Mouse (Mus musculus): Measurements from ENCODE around the gene Hist1h3g. TPM values are rescaled to one million over a fixed set of nuclear protein-coding genes. Genes with fewer than 3 reads are reported as not detected.

Hist1h3g gene
- total and polyA plus RNA-seq, 3 experiments = 5.2 to 441 TPM; not detected in 1

DNA sequence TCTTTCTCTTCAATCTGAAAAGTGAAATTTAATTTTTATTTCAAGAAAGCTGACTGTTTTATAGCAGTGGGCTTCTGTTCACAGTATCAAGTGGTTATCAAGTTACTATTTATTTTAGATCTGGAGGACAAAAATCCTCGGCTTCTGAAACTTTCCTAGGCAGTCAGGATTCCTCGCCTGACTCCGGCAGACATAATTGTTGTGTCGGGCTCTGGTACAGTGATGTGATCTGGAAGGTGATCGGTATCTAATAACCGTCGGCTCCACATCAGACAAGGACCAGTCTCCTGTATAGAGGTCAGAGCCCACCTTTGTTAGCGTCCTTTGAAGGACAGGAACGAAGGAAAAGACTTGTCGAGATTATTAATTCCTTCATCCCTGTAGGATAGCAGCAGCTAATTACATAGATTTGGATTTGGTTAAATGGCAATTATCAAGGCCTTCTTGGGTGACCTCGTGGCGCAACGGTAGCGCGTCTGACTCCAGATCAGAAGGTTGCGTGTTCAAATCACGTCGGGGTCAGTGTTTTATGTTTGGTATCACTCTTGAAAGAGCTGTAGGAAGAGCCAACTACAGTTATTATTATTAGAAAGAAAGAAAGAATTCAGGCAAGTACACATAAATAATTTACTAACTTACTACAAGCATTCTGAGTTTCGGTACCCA is 37.4 kb upstream of the Hist1h3g start:
- Histone ChIP-seq H3K27me3 (ENCODE audit: control insufficient read depth in 1 of 2, insufficient read depth in 2 of 2, low read length in 2 of 2) (no peaks in the 10 kb centered on the region), H3K4me3 (ENCODE audit: control insufficient read depth in 1 of 2, insufficient read depth in 1 of 2, low read depth in 2 of 2, low read length in 2 of 2) (peak overlapping the region; percentile 56 to 68), H3K4me1 (ENCODE audit: control insufficient read depth in 1 of 2, insufficient read depth in 2 of 2, low read length in 2 of 2) (peaks cover 0 to 3% of the 10 kb centered on the region in 2 experiments; a peak in 1 of 4 replicates), H3K36me3 (ENCODE audit: control insufficient read depth in 1 of 2, insufficient read depth in 2 of 2, low read length in 2 of 2) (peaks cover 0 to 8% of the 10 kb centered on the region in 2 experiments; a peak in 2 of 4 replicates), H3K9me3 (replicated peaks; ENCODE audit: insufficient read depth, low read length) (no peaks in the 10 kb centered on the region), H3K27ac (ENCODE audit: control insufficient read depth, low read depth, low read length) (no peak overlapping the region), H3K9ac (ENCODE audit: control insufficient read depth, low read depth, low read length, poor library complexity, severe bottlenecking) (peak overlapping the region; percentile 19; the same call in 1 of the 2 replicates), H3K79me2 (ENCODE audit: control insufficient read depth, insufficient read depth, low read length, poor library complexity) (no peaks in the 10 kb centered on the region)
- peak; percentile 87 for DNase-seq (ENCODE audit: low read depth, low spot score)
- TF ChIP-seq TBP (IDR thresholded peaks at IDR 0.05; ENCODE audit: low read depth, low read length) = peak; percentile 100
- TF ChIP-seq MAFK (IDR thresholded peaks at IDR 0.05; ENCODE audit: borderline replicate concordance, low read depth, low read length) = no peak
- TF ChIP-seq GATA1 (IDR thresholded peaks at IDR 0.05; ENCODE audit: low read depth, low read length) = peak; percentile 41; the same call in 1 of the 2 replicates

DNA sequence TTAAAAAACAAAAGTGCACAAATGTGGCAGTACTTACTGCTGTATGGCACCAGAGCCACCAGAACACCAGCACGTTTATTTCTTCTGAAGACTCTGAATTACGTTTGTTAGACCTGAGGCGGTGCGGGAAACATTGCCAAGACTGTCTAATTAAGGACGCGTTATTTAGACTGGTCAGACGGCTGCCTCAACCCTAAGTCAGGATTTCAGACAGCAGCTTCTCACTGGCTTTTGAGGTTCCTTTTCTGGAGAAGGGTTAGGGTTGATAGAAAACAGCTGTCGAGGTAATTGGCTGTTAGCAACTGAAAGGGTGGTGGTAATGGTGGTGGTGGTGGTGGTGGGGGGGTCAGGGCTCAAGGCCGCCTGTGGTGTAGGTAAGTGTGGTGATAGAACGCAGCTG is 36.6 kb upstream of the Hist1h3g start:
- Histone ChIP-seq H3K4me3 (ENCODE audit: control insufficient read depth in 1 of 2, insufficient read depth in 1 of 2, low read depth in 2 of 2, low read length in 2 of 2) (peak overlapping the region; percentile 56 to 68), H3K9me3 (replicated peaks; ENCODE audit: insufficient read depth, low read length) (no peaks in the 10 kb centered on the region), H3K27me3 (ENCODE audit: control insufficient read depth in 1 of 2, insufficient read depth in 2 of 2, low read length in 2 of 2) (no peaks in the 10 kb centered on the region), H3K36me3 (ENCODE audit: control insufficient read depth in 1 of 2, insufficient read depth in 2 of 2, low read length in 2 of 2) (peaks cover 0 to 11% of the 10 kb centered on the region in 2 experiments; a peak in 2 of 4 replicates), H3K4me1 (ENCODE audit: control insufficient read depth in 1 of 2, insufficient read depth in 2 of 2, low read length in 2 of 2) (peaks cover 0 to 3% of the 10 kb centered on the region in 2 experiments; a peak in 1 of 4 replicates), H3K79me2 (ENCODE audit: control insufficient read depth, insufficient read depth, low read length, poor library complexity) (no peaks in the 10 kb centered on the region), H3K9ac (ENCODE audit: control insufficient read depth, low read depth, low read length, poor library complexity, severe bottlenecking) (peak overlapping the region; percentile 19), H3K27ac (ENCODE audit: control insufficient read depth, low read depth, low read length) (no peak overlapping the region)
- TF ChIP-seq CHD1 (IDR thresholded peaks at IDR 0.05; ENCODE audit: low read depth, low read length) (no peak), ELF1 (IDR thresholded peaks at IDR 0.05; ENCODE audit: low read depth, low read length) (no peak)
- DNase-seq (ENCODE audit: low read depth, low spot score) = peak; percentile 65

DNA sequence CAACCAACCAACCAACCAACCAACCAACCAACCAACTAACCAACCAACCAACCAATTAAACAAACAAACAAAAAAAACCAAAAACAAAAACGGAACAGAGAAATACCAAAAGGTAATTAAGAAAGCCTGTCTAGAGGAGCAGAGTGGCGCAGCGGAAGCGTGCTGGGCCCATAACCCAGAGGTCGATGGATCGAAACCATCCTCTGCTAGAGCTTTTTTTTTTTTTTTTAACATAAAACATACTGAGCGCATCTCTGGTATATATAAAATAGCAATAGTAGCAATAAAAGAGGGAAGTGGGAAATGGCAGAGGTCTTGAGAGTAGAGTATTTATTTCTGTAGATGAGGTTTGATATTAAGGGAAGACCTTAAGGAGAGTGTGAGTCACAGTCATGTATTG is 35.3 kb upstream of the Hist1h3g start:
- Histone ChIP-seq H3K4me1 (ENCODE audit: control insufficient read depth in 1 of 2, insufficient read depth in 2 of 2, low read length in 2 of 2) (peaks cover 0 to 9% of the 10 kb centered on the region in 2 experiments; a peak in 1 of 4 replicates), H3K9ac (ENCODE audit: control insufficient read depth, low read depth, low read length, poor library complexity, severe bottlenecking) (peak overlapping the region; percentile 19), H3K9me3 (replicated peaks; ENCODE audit: insufficient read depth, low read length) (no peaks in the 10 kb centered on the region), H3K79me2 (ENCODE audit: control insufficient read depth, insufficient read depth, low read length, poor library complexity) (no peaks in the 10 kb centered on the region), H3K27ac (ENCODE audit: control insufficient read depth, low read depth, low read length) (no peak overlapping the region), H3K4me3 (ENCODE audit: control insufficient read depth in 1 of 2, insufficient read depth in 1 of 2, low read depth in 2 of 2, low read length in 2 of 2) (peak overlapping the region; percentile 56 to 68), H3K36me3 (ENCODE audit: control insufficient read depth in 1 of 2, insufficient read depth in 2 of 2, low read length in 2 of 2) (peaks cover 0 to 18% of the 10 kb centered on the region in 2 experiments; a peak in 2 of 4 replicates), H3K27me3 (ENCODE audit: control insufficient read depth in 1 of 2, insufficient read depth in 2 of 2, low read length in 2 of 2) (no peaks in the 10 kb centered on the region)
- TF ChIP-seq TBP (IDR thresholded peaks at IDR 0.05; ENCODE audit: low read depth, low read length) (peak; percentile 99), POLR2AphosphoS2 (IDR thresholded peaks at IDR 0.05; ENCODE audit: low read length) (no peak)
- no peak for DNase-seq (ENCODE audit: low read depth, low spot score)

All from MEL (cell line).